Mouse (Mus musculus) megakaryocyte, embryonic 14.5 days (primary cell): ENCODE data around the gene F930015N05Rik.

ENCODE experiments used
- FLI1 ChIP-seq: IDR thresholded peaks from 2 replicates; pipeline ENCODE4 v1.6.1; 2012; ENCODE audit warnings: low read length, inconsistent platforms, mixed read lengths
- GATA1 ChIP-seq: IDR thresholded peaks from 3 replicates; pipeline ENCODE4 v1.6.1; 2012; ENCODE audit warnings: mixed read lengths, low read length, inconsistent platforms, borderline replicate concordance

DNA sequence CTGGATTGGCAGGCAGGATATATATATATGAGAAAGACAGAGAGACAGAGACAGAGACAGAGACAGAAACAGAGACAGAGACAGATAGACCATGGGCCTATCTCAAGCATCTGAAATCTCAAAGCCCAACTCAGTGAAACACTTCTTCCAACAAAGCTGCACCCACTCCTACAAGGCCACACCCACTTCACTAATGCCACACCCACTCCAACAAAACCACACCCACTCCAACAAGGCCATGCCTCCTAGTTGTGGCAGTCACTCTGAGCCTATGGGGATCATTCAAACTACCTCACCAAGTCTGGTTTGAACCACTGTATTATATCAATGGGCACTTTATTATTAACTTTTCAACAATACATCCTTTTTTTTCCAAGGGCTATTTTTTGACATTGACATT, 34.2 kb upstream of the F930015N05Rik start:
- TF ChIP-seq GATA1 = no peak
- no peak for TF ChIP-seq FLI1
